Mouse (Mus musculus): Measurements from ENCODE around the gene Erap1. TPM values are rescaled to one million over a fixed set of nuclear protein-coding genes. Genes with fewer than 3 reads are reported as not detected.
A peak's percentile ranks its signal among the peaks of the same experiment; 100 is the strongest.
"Not testable (repeated sequence)": the region's sequence is repeated elsewhere in the genome, so short reads cannot be mapped to it uniquely, and the experiment has no call there.

Gene Erap1
- polyA plus RNA-seq (2015; fragmentation: Nextera tagmentation; extraction: Ambion mirVana) = 7.3 and 13.6 TPM in 2 replicates

DNA sequence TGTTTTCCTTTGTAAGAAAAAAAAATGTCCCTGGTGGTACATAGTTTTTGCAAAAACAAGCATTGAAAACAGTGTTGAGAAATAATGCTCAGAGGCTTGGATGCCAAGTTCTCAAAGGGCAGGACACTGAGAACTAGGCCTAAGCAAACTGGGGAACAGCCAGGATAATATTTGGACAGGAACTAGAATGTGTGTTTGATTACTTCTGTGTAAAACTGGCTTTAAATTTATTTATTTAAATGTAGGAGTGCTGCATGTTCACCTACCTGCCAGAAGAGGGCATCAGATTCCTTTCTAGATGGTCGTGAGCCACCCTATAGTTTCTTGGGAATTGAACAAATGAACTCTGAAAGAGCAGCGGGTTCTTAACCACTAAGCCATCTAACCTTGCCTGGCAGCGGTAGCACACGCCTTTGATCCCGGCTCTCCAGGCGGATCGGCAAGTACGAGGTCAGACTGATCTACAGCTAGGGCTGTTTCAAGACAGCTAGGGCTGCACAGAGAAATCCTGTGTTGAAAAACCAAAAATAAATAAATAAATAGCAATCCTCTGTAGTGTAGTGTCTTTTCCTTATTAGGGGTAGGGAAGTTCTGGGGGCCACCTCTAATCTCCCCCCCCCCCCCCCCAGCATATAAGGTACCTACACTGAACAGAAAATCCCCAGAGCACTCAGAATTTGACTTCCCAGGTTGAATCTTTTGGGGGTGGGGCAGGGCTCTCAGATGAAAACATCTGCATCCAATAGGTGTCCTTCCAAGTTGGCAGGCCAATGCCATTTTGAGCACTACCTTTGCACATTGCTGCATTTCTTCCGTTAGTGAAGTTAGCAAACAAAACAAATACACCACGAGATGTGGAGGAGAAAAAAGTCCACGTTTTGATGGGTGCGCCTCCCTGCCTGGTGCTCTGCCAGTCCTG is at the start of gene Erap1:
Gene Erap1 (plus strand): TSS at position 776 of the 919 bp plus-strand sequence.
- WGBS = under 1% methylated on average over 12 of the region's 12 CpGs
- H3K9ac ChIP-seq (replicated peaks) = peak within 1 kb of the TSS; percentile 77
- H3K4me3 ChIP-seq (replicated peaks) = peak within 1 kb of the TSS; percentile 68
- no peaks in the 10 kb centered on the region for H3K27me3 ChIP-seq (replicated peaks)
- ATAC-seq (ENCODE audit: low FRiP score) = peak; percentile 81
- H3K27ac ChIP-seq (replicated peaks) = peak within 1 kb of the TSS; percentile 78
- H3K36me3 ChIP-seq = no peaks in the 10 kb centered on the region
- H3K4me1 ChIP-seq = peaks cover 6% of the 10 kb centered on the region
- no peaks in the 10 kb centered on the region for H3K9me3 ChIP-seq (replicated peaks)
- H3K4me2 ChIP-seq = peak within 1 kb of the TSS; percentile 70

DNA sequence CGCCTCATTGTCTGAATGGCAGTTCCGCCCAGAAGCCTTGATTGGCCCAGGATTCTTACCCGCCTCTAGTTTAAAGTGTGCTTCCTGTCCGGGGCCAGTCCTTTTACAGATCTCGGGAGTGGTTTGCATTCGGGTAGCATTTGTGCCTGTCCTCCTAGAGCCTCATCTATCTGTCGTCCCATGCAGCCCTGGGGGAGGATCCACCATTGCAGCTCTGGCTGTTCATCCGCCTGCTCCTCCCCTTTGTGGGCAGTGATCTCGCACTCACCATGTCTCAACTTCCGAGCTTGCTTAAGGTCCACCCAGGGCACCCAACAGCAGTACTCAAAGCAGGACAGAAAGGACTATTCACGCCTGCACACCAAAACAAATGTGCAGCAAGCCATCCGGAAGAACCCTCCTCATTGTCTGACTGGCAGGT is 48.0 kb upstream of the Erap1 start:
- H3K4me2 ChIP-seq = 0 out of 2 replicates have a peak overlapping the region, but pooled peaks have one; percentile 2
- ATAC-seq (ENCODE audit: low FRiP score); H3K4me1 ChIP-seq; H3K27me3 ChIP-seq (replicated peaks); H3K9ac ChIP-seq (replicated peaks); H3K36me3 ChIP-seq; H3K9me3 ChIP-seq (replicated peaks); H3K4me3 ChIP-seq (replicated peaks); H3K27ac ChIP-seq (replicated peaks): not testable (repeated sequence)
- 60% methylated on average over 12 of the region's 12 CpGs for WGBS

DNA sequence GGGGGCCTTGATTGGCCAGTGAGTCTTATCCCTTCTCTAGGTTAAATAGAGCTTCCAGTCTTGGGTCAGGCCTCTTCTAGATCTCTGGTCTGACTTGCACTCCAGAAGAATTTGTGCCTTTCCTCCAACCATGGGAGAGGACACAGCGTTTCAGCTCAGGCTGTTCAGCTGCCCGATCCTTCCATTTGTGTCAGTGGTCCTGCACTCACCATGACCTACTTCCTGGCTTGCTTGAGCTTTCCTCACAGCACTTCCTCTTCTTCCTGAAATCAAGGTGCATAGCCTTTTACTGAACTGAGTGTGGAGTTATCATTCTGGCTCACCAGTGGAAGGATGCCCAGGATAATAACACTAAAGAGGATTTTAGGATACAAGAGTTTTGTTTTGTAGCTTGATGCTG is 47.5 kb upstream of the Erap1 start:
- H3K4me3 ChIP-seq (replicated peaks); ATAC-seq (ENCODE audit: low FRiP score); H3K4me1 ChIP-seq; H3K27me3 ChIP-seq (replicated peaks); H3K27ac ChIP-seq (replicated peaks); H3K9me3 ChIP-seq (replicated peaks); H3K4me2 ChIP-seq; H3K9ac ChIP-seq (replicated peaks); H3K36me3 ChIP-seq: not testable (repeated sequence)
- 90% methylated on average over 2 of the region's 2 CpGs for WGBS

DNA sequence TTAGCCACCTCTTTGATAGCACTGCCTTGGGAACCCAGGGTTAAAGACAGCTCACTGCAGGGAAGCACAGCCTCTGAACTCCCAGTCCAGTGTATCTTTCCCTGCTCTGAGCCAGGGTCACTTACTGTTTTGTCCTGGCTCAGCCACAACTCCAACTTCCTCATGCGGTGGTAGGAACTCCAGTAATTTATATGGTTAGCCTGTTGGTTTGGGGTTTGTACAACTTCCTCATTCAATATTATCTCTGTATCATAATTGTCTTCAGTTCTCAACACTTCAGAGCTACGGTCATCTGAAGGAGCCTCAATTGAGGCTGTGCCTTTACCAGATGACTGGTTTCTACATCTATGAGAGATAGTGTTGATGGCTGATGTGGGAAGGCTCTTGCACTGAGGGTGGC is 42.3 kb upstream of the Erap1 start:
- not testable (repeated sequence) for H3K4me1 ChIP-seq; H3K9me3 ChIP-seq (replicated peaks); H3K4me3 ChIP-seq (replicated peaks); H3K4me2 ChIP-seq; H3K27ac ChIP-seq (replicated peaks); H3K27me3 ChIP-seq (replicated peaks); H3K9ac ChIP-seq (replicated peaks); ATAC-seq (ENCODE audit: low FRiP score); H3K36me3 ChIP-seq
- WGBS = 92% methylated on average over 2 of the region's 2 CpGs

GRCm38 (mm10) chr13:74601776-74602175 is 37.6 kb upstream of the Erap1 start:
- not testable (repeated sequence) for H3K27me3 ChIP-seq (replicated peaks); H3K9ac ChIP-seq (replicated peaks); H3K4me2 ChIP-seq; H3K4me1 ChIP-seq; ATAC-seq (ENCODE audit: low FRiP score); H3K27ac ChIP-seq (replicated peaks); H3K4me3 ChIP-seq (replicated peaks); H3K9me3 ChIP-seq (replicated peaks)
- peaks cover 26% of the 10 kb centered on the region for H3K36me3 ChIP-seq
- WGBS = 93% methylated on average over 1 of the region's 1 CpGs

GRCm38 (mm10) chr13:74617163-74618019 is 22.0 kb upstream of the Erap1 start:
- H3K9me3 ChIP-seq (replicated peaks); H3K27me3 ChIP-seq (replicated peaks); H3K4me1 ChIP-seq; H3K36me3 ChIP-seq: not testable (repeated sequence)
- Histone ChIP-seq H3K4me2 (peak overlapping the region; percentile 69), H3K9ac (replicated peaks) (peak overlapping the region; percentile 53), H3K4me3 (replicated peaks) (peak overlapping the region; percentile 55), H3K27ac (replicated peaks) (peak overlapping the region; percentile 87)
- ATAC-seq (ENCODE audit: low FRiP score) = peak; percentile 99
- WGBS = 8% methylated on average over 22 of the region's 22 CpGs

DNA sequence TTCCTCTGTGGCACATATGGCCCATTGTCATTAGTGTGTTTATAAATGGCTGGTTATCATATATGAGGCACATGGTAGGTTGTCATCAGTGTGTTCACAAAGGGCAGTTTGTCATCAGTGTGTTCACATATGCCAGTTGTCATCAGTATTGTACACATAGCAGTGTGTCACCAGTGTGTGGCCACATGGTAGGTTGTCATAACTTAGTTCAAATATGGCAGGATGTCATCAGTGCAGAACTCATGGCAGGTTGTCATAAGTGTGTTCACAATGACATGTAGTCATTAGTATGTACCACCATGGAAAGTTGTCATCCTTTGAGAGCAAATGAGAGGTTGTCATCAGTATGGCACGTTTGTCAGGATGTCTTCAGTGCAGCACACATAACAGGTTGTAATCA is 7.0 kb upstream of the Erap1 start:
- Histone ChIP-seq H3K36me3 (no peaks in the 10 kb centered on the region), H3K4me2 (no peak overlapping the region), H3K9me3 (replicated peaks) (no peaks in the 10 kb centered on the region), H3K27me3 (replicated peaks) (no peaks in the 10 kb centered on the region), H3K27ac (replicated peaks) (no peak overlapping the region), H3K4me3 (replicated peaks) (no peak overlapping the region), H3K4me1 (no peaks in the 10 kb centered on the region), H3K9ac (replicated peaks) (no peak overlapping the region)
- 56% methylated on average over 1 of the region's 1 CpGs for WGBS
- no peak for ATAC-seq (ENCODE audit: low FRiP score)

- no peak overlapping the region for H3K4me2 ChIP-seq
- H3K36me3 ChIP-seq = no peaks in the 10 kb centered on the region
- H3K27me3 ChIP-seq (replicated peaks) = no peaks in the 10 kb centered on the region
- no peak overlapping the region for H3K9ac ChIP-seq (replicated peaks)
- H3K4me1 ChIP-seq = no peaks in the 10 kb centered on the region
- 84% methylated on average over 3 of the region's 3 CpGs for WGBS
- no peak overlapping the region for H3K27ac ChIP-seq (replicated peaks)
- no peak for ATAC-seq (ENCODE audit: low FRiP score)
- H3K9me3 ChIP-seq (replicated peaks) = no peaks in the 10 kb centered on the region
- H3K4me3 ChIP-seq (replicated peaks) = no peak overlapping the region
Measured at GRCm38 (mm10) chr13:74632857-74633256, 6.5 kb upstream of the Erap1 start.

DNA sequence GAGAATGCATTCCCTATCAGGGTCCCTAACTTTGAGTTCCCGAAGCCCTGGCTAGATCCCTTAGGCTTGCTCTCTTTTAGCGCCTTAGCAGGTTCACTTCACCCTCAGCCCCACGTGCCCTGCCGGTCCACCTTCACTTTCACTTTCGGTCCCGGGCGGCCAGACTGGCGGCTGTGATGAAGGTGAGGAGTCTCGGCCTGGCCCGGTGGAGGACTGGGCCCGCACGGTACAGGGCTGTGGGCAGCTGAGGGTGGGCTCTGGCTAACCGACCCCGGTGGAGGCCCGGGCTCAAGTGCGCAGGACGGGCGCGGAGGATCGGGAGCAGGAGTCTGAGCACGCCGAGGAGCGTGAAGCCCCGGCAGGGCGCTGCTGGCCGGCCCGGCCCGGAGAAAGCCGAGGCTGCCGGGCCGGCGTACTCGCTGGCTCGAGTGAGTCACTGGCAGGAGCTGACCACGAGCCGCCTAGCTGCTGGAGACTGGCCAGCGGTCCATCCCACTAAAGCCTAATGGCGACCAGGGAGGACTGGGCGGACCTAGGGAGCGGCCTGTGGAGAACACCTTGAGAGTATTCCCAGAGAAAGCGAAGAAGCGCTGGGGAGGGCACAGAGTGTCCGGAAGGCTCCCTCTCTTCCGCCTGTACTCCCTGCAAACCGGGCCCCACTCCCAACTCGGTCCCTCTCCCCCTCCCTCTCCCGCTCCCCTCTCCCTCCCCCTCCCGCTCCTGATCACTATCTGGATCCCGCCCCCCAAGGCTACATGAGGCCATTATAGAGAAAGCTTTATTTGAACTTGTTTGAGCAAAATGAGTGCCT is 549 bp downstream of the Erap1 start:
- Histone ChIP-seq H3K27ac (replicated peaks) (peak overlapping the region; percentile 78), H3K36me3 (no peaks in the 10 kb centered on the region), H3K4me3 (replicated peaks) (peak overlapping the region; percentile 68), H3K27me3 (replicated peaks) (no peaks in the 10 kb centered on the region), H3K4me1 (peaks cover 6% of the 10 kb centered on the region), H3K9me3 (replicated peaks) (no peaks in the 10 kb centered on the region), H3K4me2 (peak overlapping the region; percentile 70), H3K9ac (replicated peaks) (peak overlapping the region; percentile 77)
- WGBS = under 1% methylated on average over 47 of the region's 49 CpGs
- peak; percentile 89 for ATAC-seq (ENCODE audit: low FRiP score)

DNA sequence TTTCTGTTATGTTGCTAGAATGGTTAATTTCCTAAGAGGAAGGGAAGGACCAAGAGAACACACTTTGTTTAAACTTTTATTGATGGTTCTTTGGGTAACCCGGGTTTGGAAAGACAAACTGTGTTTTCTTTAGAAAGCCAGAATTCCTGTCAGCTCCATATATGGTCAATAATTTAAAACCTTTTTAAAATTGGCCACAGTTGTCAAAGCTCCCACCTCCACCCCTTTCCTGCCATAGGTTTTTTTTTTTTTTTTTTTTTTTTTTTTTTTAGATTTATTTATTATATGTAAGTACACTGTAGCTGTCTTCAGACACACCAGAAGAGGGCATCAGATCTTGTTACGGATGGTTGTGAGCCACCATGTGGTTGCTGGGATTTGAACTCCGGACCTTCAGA is 1.2 kb downstream of the Erap1 start:
- H3K36me3 ChIP-seq; H3K4me1 ChIP-seq; H3K27me3 ChIP-seq (replicated peaks); H3K9ac ChIP-seq (replicated peaks); H3K27ac ChIP-seq (replicated peaks); H3K9me3 ChIP-seq (replicated peaks); ATAC-seq (ENCODE audit: low FRiP score): not testable (repeated sequence)
- peak overlapping the region; percentile 70 for H3K4me2 ChIP-seq
- WGBS = 58% methylated on average over 3 of the region's 3 CpGs
- peak overlapping the region; percentile 68 for H3K4me3 ChIP-seq (replicated peaks)

GRCm38 (mm10) chr13:74695497-74696193 is 56.3 kb downstream of the Erap1 start:
- Histone ChIP-seq H3K36me3 (no peaks in the 10 kb centered on the region), H3K4me3 (replicated peaks) (no peak overlapping the region), H3K4me1 (no peaks in the 10 kb centered on the region), H3K9me3 (replicated peaks) (no peaks in the 10 kb centered on the region), H3K27me3 (replicated peaks) (no peaks in the 10 kb centered on the region), H3K9ac (replicated peaks) (no peak overlapping the region), H3K4me2 (no peak overlapping the region), H3K27ac (replicated peaks) (no peak overlapping the region)
- ATAC-seq (ENCODE audit: low FRiP score) = no peak
- 67% methylated on average over 5 of the region's 5 CpGs for WGBS
